Comparison of ENCODE assay signal across 20 mouse cellular contexts in the genomic region with DNA sequence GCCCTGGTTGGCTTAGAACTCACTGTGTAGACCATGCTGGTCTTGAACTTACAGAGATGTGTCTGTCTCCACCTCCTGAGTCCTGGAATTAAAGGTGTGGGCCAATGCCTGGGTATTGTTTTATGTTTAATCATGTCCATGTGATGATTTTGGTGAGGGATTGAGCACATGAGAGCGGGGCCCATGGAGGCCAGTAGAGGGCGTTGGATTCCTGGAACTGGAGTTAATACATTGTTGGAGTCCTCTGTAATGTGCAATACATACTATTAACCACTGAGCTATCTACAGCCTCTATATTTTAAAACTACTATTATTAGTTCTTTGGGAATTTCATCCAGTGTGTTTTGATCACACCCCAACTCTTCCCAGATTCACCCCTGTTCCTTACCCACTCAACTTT. TPM values are rescaled to one million over a fixed set of nuclear protein-coding genes. Genes with fewer than 3 reads are reported as not detected.
"Had no signal": no experiment of that assay in that cellular context is flagged by ENCODE, and none has a peak within 500 bp of the region (broad histone marks: within the 10 kb centered on the region; RNA-seq: fewer than 3 reads in every experiment).

No protein-coding gene starts in this region.

- H3K36me3 ChIP-seq: midbrain, embryonic 10.5 days; midbrain, embryonic 12.5 days; neural tube, embryonic 13.5 days; neural tube, embryonic 15.5 days had no signal

- H3K27me3 ChIP-seq: midbrain, embryonic 12.5 days; neural tube, embryonic 13.5 days; neural tube, embryonic 15.5 days had no signal

- ATAC-seq: midbrain, embryonic 16.5 days had no signal

- H3K4me2 ChIP-seq: lung, embryonic 14.5 days; midbrain, embryonic 12.5 days; neural tube, embryonic 13.5 days; neural tube, embryonic 15.5 days had no signal

- H3K4me3 ChIP-seq: midbrain, embryonic 10.5 days; midbrain, embryonic 12.5 days; myocyte; neural tube, embryonic 13.5 days; neural tube, embryonic 15.5 days had no signal

- H3K27ac ChIP-seq: midbrain, embryonic 10.5 days; midbrain, embryonic 12.5 days; neural tube, embryonic 13.5 days; neural tube, embryonic 15.5 days had no signal

- H3K9ac ChIP-seq: lung, embryonic 14.5 days; midbrain, embryonic 12.5 days; neural tube, embryonic 13.5 days; neural tube, embryonic 15.5 days had no signal

- H3K9me3 ChIP-seq: midbrain, embryonic 10.5 days; midbrain, embryonic 12.5 days; neural tube, embryonic 13.5 days; neural tube, embryonic 15.5 days had no signal

- DNase-seq: lung, adult 18-20 months; lung, embryonic 14.5 days; lung, postnatal 10 days; lung, postnatal 4 days; midbrain, embryonic 14.5 days; retina, postnatal 1 day; right cerebral cortex, adult 18-20 months; right cerebral cortex, postnatal 25 days; right cerebral cortex, postnatal 4 days; spleen, adult 18-20 months; thymus, postnatal 14 days; thymus, postnatal 4 days had no signal

- H3K4me1 ChIP-seq: midbrain, embryonic 10.5 days; midbrain, embryonic 12.5 days; neural tube, embryonic 13.5 days; neural tube, embryonic 15.5 days had no signal

RNA-seq across cellular contexts. Expression of a gene that starts 27.2 kb away (rescaled TPM):
- total RNA-seq: megakaryocyte, adult 5-6 weeks; megakaryocyte-erythroid progenitor cell, adult 5-6 weeks had no signal
